Mouse (Mus musculus) hindbrain, embryonic 15.5 days (tissue): ENCODE results near the gene Olfr1512. TPM values are rescaled to one million over a fixed set of nuclear protein-coding genes. Genes with fewer than 3 reads are reported as not detected.

Source experiments
- ATAC-seq: fragments of 200-750 bp; cut with Nextera tagmentation; 2 replicates; pipeline ENCODE4 v1.8.0; 2017; ENCODE audit warnings: low read depth, moderate number of reproducible peaks, moderate TSS enrichment; ENCODE audit not compliant: low FRiP score
- H3K27ac ChIP-seq: fragments of 300-500 bp; sonication (generic); replicated peaks from 2 replicates; pipeline ENCODE4 v1.5.1; 2015; ENCODE audit warnings: mild to moderate bottlenecking, inconsistent platforms
- H3K27me3 ChIP-seq: fragments of 300-500 bp; sonication (generic); 2 replicates; pipeline ENCODE4 v1.6.1; 2015; ENCODE audit warnings: control low read depth, inconsistent platforms
- H3K36me3 ChIP-seq: fragments of 300-500 bp; sonication (generic); 2 replicates; pipeline ENCODE4 v1.6.1; 2015; ENCODE audit warnings: control low read depth, inconsistent platforms
- H3K4me1 ChIP-seq: fragments of 300-500 bp; sonication (generic); replicated peaks from 2 replicates; pipeline ENCODE4 v1.6.1; 2015; ENCODE audit warnings: control low read depth, inconsistent platforms
- H3K4me2 ChIP-seq: fragments of 300-500 bp; sonication (generic); 2 replicates; pipeline ENCODE4 v1.6.1; 2015; ENCODE audit warnings: moderate library complexity, mild to moderate bottlenecking, inconsistent platforms
- H3K4me3 ChIP-seq: fragments of 300-500 bp; sonication (generic); 2 replicates; pipeline ENCODE4 v1.5.1; 2015; ENCODE audit warnings: mild to moderate bottlenecking, inconsistent platforms
- H3K9ac ChIP-seq: fragments of 300-500 bp; sonication (generic); 2 replicates; pipeline ENCODE4 v1.6.1; 2015; ENCODE audit warnings: inconsistent platforms
- H3K9me3 ChIP-seq: fragments of 300-500 bp; sonication (generic); 2 replicates; pipeline ENCODE4 v1.6.1; 2016; ENCODE audit warnings: control low read depth, inconsistent platforms
- WGBS: fragments of 180-500 bp; shearing (Covaris S2); methylation state at CpG from one replicate; pipeline ENCODE4 v1.1.7; 2015; 5-methylcytosine and 5-hydroxymethylcytosine counted together
- polyA plus RNA-seq: library from polyadenylated mRNA; unstranded; fragments of >200 nt; fragmentation: Nextera tagmentation; extraction: Ambion mirVana; gene quantifications from 2 replicates; pipeline ENCODE4 v1.2.1, GENCODE M21; 2015

The Olfr1512 gene
- polyA plus RNA-seq, 1 experiment from 2014 or later, result 0.10 TPM

DNA sequence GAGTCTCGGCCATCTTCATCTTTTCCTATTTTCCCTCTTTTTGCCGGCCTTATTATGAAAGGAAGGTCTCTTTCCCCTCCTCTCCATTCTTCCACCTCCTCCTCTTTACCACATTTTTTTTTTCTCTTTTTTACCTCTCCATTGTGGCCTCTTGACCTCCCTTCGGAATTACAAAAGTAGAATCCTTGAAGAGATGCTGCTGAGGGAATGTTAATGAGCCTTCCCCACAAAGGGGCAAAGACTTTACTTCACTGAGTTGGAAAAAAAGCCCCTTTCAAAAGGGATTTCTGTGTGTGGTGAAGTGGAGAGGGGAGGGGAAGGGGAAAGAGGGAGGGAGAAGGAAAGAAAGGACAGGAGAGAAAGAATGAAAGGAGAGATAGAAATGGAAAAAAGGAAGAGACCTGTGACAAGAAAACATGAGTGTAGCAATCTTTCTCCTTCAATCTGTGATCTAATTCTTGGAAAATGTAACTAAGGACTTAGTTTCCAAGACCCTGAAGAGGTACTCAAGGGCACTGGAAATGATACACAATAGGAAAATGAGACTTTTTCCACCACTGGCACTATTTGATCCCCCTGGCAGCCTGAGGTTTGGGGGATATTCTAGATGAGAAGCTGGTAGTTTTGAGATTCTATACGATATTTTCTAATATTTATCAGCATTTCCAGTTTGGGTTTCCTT is 47.8 kb downstream of the Olfr1512 start:
- ATAC-seq, result no peak
- no peaks in the 10 kb centered on the region for H3K36me3 ChIP-seq
- H3K9me3 ChIP-seq, result no peaks in the 10 kb centered on the region

DNA sequence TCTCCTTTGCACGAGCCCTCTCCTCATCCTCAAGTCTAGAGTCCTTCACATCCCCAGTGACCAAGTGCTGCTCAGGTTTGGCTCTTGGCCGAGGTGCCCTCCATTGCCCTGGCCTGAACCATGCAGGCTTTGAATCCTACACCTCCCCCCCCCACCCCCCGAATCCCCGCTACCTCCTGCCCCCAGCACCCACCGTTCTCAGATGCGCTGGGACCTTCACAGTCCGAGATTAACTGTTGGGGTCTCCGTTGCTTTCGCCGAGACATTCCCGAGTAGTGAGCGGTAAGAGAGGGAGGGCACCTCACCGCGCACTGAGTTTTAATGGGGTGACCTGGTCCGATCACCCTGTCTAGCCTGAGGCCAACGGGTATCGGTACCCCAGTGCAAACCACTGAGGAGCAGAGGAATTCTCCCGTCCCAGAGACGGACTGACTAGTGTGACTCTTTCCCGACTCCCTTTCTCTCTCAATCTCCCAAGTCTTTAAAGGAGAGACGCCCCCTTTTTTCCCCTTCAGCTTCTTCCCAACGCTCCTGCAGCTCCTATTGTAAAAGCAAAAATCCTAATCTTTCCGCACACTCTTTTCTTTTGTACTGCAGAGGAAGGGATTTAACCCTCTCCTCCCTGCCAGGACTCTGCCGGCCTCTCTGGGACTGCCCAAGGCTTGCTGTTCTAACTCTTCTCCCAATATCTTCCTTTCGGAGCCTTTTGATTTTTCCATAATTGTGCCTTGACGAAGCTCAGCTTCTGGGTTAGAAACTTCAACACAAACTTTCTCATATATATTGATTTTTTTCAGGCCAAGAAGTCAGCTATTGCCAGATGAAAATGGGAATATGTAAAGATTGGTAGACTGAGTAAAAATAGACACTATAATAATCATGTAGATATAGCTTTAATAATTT is 50.8 kb downstream of the Olfr1512 start, which contains the start of gene Sall2:
Gene Sall2, minus strand, starts transcription at position 853 of the 903 bp plus-strand sequence.
- peaks cover 13% of the 10 kb centered on the region for H3K4me1 ChIP-seq
- no peaks in the 10 kb centered on the region for H3K9me3 ChIP-seq
- H3K27me3 ChIP-seq, result no peaks in the 10 kb centered on the region
- under 1% methylated on average over 26 of the region's 26 CpGs for WGBS
- no peaks in the 10 kb centered on the region for H3K36me3 ChIP-seq
- H3K4me3 ChIP-seq, result peak within 1 kb of the TSS; percentile 43
- peak within 1 kb of the TSS; percentile 77 for H3K27ac ChIP-seq
- ATAC-seq, result peak; percentile 77
- H3K4me2 ChIP-seq, result peak within 1 kb of the TSS; percentile 88
- H3K9ac ChIP-seq, result peak within 1 kb of the TSS; percentile 49

More for the DNA sequence above, 47.8 kb downstream of the Olfr1512 start:
- Histone ChIP-seq H3K4me1 (peaks cover 13% of the 10 kb centered on the region), H3K9ac (no peak overlapping the region), H3K27me3 (no peaks in the 10 kb centered on the region), H3K4me2 (no peak overlapping the region), H3K4me3 (no peak overlapping the region), H3K27ac (peak overlapping the region; percentile 51)
- 10% methylated on average over 4 of the region's 4 CpGs for WGBS

DNA sequence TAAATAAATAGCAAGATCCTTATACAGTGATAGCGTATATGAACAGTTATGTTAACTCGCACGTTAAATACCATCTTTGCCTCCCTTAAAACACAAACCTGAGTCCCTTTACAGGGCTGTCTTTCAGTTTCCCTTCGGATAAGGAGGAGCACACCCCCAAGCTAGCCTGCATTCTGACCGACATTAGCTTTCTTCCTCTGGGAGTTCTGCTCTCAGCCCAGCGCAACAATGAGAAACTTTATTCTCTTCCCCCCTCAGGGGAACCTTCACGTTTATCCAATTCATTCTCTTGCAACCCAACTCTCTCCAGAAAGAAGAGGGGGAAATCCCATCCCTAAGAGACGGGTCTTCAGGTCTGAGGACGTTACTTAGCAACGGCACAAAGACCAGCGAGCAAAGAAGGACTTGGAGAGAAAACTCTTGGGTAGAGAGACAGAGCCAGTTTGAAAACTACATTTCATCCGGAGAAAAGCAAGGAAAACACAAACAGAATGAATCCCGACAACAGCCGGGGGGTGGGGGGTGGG is 51.5 kb downstream of the Olfr1512 start:
- H3K4me2 ChIP-seq, result peak overlapping the region; percentile 88
- H3K36me3 ChIP-seq, result no peaks in the 10 kb centered on the region
- ATAC-seq, result peak; percentile 68
- no peaks in the 10 kb centered on the region for H3K9me3 ChIP-seq
- H3K4me1 ChIP-seq, result peaks cover 13% of the 10 kb centered on the region
- no peaks in the 10 kb centered on the region for H3K27me3 ChIP-seq
- WGBS, result under 1% methylated on average over 14 of the region's 14 CpGs
- H3K4me3 ChIP-seq, result peak overlapping the region; percentile 43
- peak overlapping the region; percentile 49 for H3K9ac ChIP-seq
- H3K27ac ChIP-seq, result peak overlapping the region; percentile 77

DNA sequence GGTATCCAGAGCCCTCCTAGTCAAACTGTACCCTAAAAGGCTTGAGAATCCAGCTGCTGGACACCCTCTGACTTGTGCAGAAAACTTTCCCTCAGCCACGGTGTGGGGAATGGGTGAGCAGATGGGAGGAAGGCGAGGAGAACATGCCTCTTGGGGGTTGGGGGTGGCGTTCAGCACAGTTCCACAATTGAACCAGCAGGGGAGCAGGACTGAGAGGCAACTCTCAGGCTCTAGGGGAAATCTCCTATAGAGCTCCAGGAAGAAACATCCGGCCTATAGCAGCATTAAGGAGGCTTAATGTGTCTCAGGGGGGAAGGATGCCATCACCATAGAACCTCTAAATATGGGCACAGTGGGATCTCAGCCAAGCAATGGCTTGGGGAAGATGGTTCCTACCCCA is 53.1 kb downstream of the Olfr1512 start:
- Histone ChIP-seq H3K27me3 (no peaks in the 10 kb centered on the region), H3K9ac (no peak overlapping the region), H3K4me2 (peak overlapping the region; percentile 88), H3K4me3 (peak overlapping the region; percentile 13; the same call in 1 of the 2 replicates), H3K27ac (peak overlapping the region; percentile 77), H3K4me1 (peaks cover 13% of the 10 kb centered on the region), H3K36me3 (no peaks in the 10 kb centered on the region), H3K9me3 (no peaks in the 10 kb centered on the region)
- 4% methylated on average over 4 of the region's 4 CpGs for WGBS
- no peak for ATAC-seq

Other genes starting within 250 kb of the Olfr1512 start
- gene Supt16, start 181.8 kb downstream of the Olfr1512 start, polyA plus RNA-seq, result 36.0 and 45.1 TPM in 2 replicates
- gene Chd8, start 121.4 kb downstream of the Olfr1512 start, polyA plus RNA-seq, result 36.4 and 38.7 TPM in 2 replicates
- 52.2 and 54.0 TPM in 2 replicates for gene Tox4, start 100.0 kb downstream of the Olfr1512 start, polyA plus RNA-seq
- 54.5 and 59.0 TPM in 2 replicates for gene Rab2b, start 99.6 kb downstream of the Olfr1512 start, polyA plus RNA-seq
- 46.0 and 49.5 TPM in 2 replicates for gene Mettl3, start 74.0 kb downstream of the Olfr1512 start, polyA plus RNA-seq
- 41.6 and 45.9 TPM in 2 replicates for gene Sall2, start 50.4 kb downstream of the Olfr1512 start, polyA plus RNA-seq
- not detected in 2 replicates for gene Olfr1513, start 22.8 kb downstream of the Olfr1512 start, polyA plus RNA-seq
- gene Olfr1511, start 18.2 kb upstream of the Olfr1512 start, polyA plus RNA-seq, result 0.25 and 0.26 TPM in 2 replicates
- gene Olfr1510, start 35.2 kb upstream of the Olfr1512 start, polyA plus RNA-seq, result not detected in 2 replicates
- gene Olfr1509, start 63.8 kb upstream of the Olfr1512 start, polyA plus RNA-seq, result not detected in 2 replicates
- gene Olfr1508, start 88.3 kb upstream of the Olfr1512 start, polyA plus RNA-seq, result not detected in 2 replicates
- not detected in 2 replicates for gene Olfr1507, start 116.6 kb upstream of the Olfr1512 start, polyA plus RNA-seq